Mouse (Mus musculus): Measurements from ENCODE around the gene March6. TPM values are rescaled to one million over a fixed set of nuclear protein-coding genes. Genes with fewer than 3 reads are reported as not detected.

Gene March6
- polyA plus RNA-seq, 1 experiment from 2014 or later = 28.2 TPM

DNA sequence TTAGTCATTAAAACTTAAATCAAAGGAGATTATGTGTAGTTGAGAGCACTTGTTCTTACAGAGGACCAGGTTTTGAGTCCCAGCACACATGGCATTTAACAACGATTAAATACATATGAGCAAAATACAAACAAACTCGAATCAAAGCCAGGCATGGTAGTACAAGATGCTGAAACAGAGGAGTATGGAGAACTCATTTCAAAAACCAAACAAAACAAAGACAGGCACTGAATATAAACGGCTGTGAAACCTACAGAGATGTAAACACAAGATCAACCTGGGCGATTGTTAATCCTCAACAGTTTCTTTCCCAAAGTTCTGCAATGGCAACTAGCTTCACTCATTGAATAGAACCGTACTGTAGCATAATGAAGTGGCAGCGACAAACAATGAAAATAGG, 1.8 kb downstream of the March6 start:
- H3K27ac ChIP-seq (ENCODE audit: low read length) = no peak overlapping the region
- no peaks in the 10 kb centered on the region for H3K9me3 ChIP-seq (ENCODE audit: control insufficient read depth, low read length)
- H3K9ac ChIP-seq (ENCODE audit: low read length) = peak overlapping the region; percentile 21; the same call in 1 of the 2 replicates
- peak overlapping the region; percentile 76 for H3K4me3 ChIP-seq (ENCODE audit: low read length)
- H3K27me3 ChIP-seq (ENCODE audit: control insufficient read depth, insufficient read depth, low read depth, low read length) = no peaks in the 10 kb centered on the region
- no peaks in the 10 kb centered on the region for H3K36me3 ChIP-seq (ENCODE audit: control insufficient read depth, insufficient read depth, low read length)
- H3K4me2 ChIP-seq (ENCODE audit: low read depth, low read length) = peak overlapping the region; percentile 66
- 20% methylated on average over 6 of the region's 6 CpGs for WGBS
- no peak for ATAC-seq (ENCODE audit: low read depth)
- H3K4me1 ChIP-seq (replicated peaks; ENCODE audit: control insufficient read depth, insufficient read depth, low read length) = peaks cover 9% of the 10 kb centered on the region; the same call in 1 of the 2 replicates

DNA sequence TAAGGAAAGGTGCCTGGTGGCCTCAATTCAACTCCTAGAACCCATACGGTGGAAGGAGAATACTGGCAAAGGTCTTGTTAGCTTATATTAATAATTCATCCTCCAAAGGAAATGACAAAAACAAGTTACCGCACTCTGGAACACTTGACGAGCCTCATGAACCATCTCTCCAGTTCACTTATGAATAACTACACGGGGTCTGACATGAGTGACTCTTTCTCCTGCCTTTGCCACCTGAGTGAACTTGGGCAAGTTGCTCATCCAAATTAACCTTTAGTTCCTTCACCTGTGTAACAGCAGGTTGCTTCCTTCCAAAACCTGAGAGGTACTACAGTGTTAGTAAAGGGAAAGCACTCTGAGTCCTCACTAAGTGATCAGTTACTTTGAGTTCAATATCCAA, 2.4 kb downstream of the March6 start:
- H3K4me2 ChIP-seq (ENCODE audit: low read depth, low read length) = no peak overlapping the region

DNA sequence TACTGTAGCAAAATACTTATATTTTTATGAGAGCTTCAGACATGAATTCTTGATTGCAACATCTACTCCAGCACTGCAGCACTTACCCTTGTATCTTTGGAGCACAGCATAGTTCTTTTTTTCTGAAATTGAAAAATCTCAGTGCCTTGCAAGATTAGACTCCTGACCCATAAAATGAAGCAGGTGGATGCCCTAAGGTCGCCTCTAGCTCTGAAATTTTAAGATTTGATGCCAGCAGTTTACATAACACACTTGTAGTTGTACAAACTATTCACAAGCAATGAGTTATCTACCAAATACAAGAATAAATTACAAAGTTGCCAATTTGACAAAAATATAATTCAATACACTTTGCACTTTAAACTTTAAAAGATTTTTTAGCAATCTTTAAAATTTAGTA, 4.4 kb downstream of the March6 start:
- no peak overlapping the region for H3K9ac ChIP-seq (ENCODE audit: low read length)
- no peaks in the 10 kb centered on the region for H3K27me3 ChIP-seq (ENCODE audit: control insufficient read depth, insufficient read depth, low read depth, low read length)
- H3K9me3 ChIP-seq (ENCODE audit: control insufficient read depth, low read length) = no peaks in the 10 kb centered on the region
- ATAC-seq (ENCODE audit: low read depth) = no peak
- H3K27ac ChIP-seq (ENCODE audit: low read length) = no peak overlapping the region
- H3K4me2 ChIP-seq (ENCODE audit: low read depth, low read length) = no peak overlapping the region
- peaks cover 7% of the 10 kb centered on the region; the same call in 1 of the 2 replicates for H3K4me1 ChIP-seq (replicated peaks; ENCODE audit: control insufficient read depth, insufficient read depth, low read length)
- WGBS = 86% methylated on average over 1 of the region's 1 CpGs
- H3K4me3 ChIP-seq (ENCODE audit: low read length) = no peak overlapping the region
- no peaks in the 10 kb centered on the region for H3K36me3 ChIP-seq (ENCODE audit: control insufficient read depth, insufficient read depth, low read length)

More for the DNA sequence above, 2.4 kb downstream of the March6 start:
- H3K4me3 ChIP-seq (ENCODE audit: low read length) = no peak overlapping the region
- WGBS = 83% methylated on average over 4 of the region's 4 CpGs
- H3K9ac ChIP-seq (ENCODE audit: low read length) = no peak overlapping the region
- peaks cover 9% of the 10 kb centered on the region; the same call in 1 of the 2 replicates for H3K4me1 ChIP-seq (replicated peaks; ENCODE audit: control insufficient read depth, insufficient read depth, low read length)
- no peaks in the 10 kb centered on the region for H3K36me3 ChIP-seq (ENCODE audit: control insufficient read depth, insufficient read depth, low read length)
- no peaks in the 10 kb centered on the region for H3K9me3 ChIP-seq (ENCODE audit: control insufficient read depth, low read length)
- H3K27ac ChIP-seq (ENCODE audit: low read length) = no peak overlapping the region
- no peaks in the 10 kb centered on the region for H3K27me3 ChIP-seq (ENCODE audit: control insufficient read depth, insufficient read depth, low read depth, low read length)
- no peak for ATAC-seq (ENCODE audit: low read depth)

DNA sequence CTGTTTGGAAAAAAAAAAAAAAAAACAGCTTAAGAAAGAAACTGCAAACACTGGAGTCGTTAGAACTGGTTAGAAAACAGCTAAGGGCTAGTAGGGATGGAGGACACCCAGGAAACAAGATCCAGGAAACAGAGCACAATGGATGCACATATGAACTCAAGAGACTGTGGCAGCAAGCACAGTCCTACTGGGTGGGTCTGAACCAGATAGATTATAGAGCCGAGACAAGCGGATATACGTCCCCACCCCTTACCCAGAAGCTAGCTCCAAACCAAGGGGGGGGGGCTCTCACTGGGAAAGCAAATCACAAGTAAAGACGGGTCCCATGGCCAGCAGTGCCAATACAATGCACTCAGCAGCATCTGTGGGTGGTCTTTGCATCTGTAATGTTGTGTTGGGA, 11.9 kb downstream of the March6 start:
- no peak overlapping the region for H3K4me3 ChIP-seq (ENCODE audit: low read length)
- H3K9ac ChIP-seq (ENCODE audit: low read length) = no peak overlapping the region
- no peaks in the 10 kb centered on the region for H3K9me3 ChIP-seq (ENCODE audit: control insufficient read depth, low read length)
- no peak overlapping the region for H3K27ac ChIP-seq (ENCODE audit: low read length)
- H3K4me2 ChIP-seq (ENCODE audit: low read depth, low read length) = no peak overlapping the region
- H3K27me3 ChIP-seq (ENCODE audit: control insufficient read depth, insufficient read depth, low read depth, low read length) = no peaks in the 10 kb centered on the region
- H3K4me1 ChIP-seq (replicated peaks; ENCODE audit: control insufficient read depth, insufficient read depth, low read length) = no peaks in the 10 kb centered on the region
- H3K36me3 ChIP-seq (ENCODE audit: control insufficient read depth, insufficient read depth, low read length) = no peaks in the 10 kb centered on the region
- ATAC-seq (ENCODE audit: low read depth) = no peak
- 70% methylated on average over 5 of the region's 5 CpGs for WGBS

DNA sequence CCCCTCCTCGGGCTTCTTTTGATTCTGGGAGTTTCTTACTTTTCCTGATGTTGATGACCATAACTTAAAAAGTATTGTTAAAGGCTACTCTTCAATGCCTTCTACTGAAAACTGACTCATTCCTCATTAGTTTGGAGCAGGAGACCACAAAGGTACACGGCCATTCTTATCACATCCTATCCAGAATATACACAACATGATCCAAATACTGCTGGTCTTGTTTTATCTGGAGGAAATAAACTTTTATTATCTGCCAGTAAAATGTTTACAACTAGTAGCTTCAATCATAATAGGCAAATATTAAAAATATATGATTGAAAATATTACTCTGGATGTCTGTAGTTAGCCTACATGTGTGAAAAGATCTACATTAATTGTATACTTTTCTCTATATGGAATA, 12.5 kb downstream of the March6 start:
- no peak for ATAC-seq (ENCODE audit: low read depth)
- Histone ChIP-seq H3K9ac (ENCODE audit: low read length) (no peak overlapping the region), H3K4me3 (ENCODE audit: low read length) (no peak overlapping the region), H3K4me1 (replicated peaks; ENCODE audit: control insufficient read depth, insufficient read depth, low read length) (no peaks in the 10 kb centered on the region), H3K27me3 (ENCODE audit: control insufficient read depth, insufficient read depth, low read depth, low read length) (no peaks in the 10 kb centered on the region), H3K36me3 (ENCODE audit: control insufficient read depth, insufficient read depth, low read length) (no peaks in the 10 kb centered on the region), H3K4me2 (ENCODE audit: low read depth, low read length) (no peak overlapping the region), H3K9me3 (ENCODE audit: control insufficient read depth, low read length) (no peaks in the 10 kb centered on the region), H3K27ac (ENCODE audit: low read length) (no peak overlapping the region)
- WGBS = 66% methylated on average over 2 of the region's 2 CpGs

DNA sequence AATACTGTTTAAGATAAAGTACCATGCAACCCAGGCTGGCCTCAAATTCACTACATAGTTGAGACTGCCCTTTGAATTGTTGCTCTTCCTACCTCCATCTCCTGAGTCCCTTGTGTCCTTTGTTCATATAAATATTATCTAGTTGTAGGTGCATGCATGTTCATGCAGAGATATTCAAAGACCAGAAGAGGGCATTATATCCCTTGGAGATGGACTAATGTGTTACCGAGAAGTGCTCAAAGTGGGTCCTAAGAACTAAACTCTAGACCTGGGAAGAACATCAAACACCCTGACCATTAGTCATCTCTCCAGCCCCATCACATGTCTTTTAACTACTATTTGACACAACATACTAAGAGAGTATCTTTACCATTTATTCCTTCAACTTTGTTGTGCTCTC, 13.7 kb downstream of the March6 start:
- no peaks in the 10 kb centered on the region for H3K27me3 ChIP-seq (ENCODE audit: control insufficient read depth, insufficient read depth, low read depth, low read length)
- no peak for ATAC-seq (ENCODE audit: low read depth)

DNA sequence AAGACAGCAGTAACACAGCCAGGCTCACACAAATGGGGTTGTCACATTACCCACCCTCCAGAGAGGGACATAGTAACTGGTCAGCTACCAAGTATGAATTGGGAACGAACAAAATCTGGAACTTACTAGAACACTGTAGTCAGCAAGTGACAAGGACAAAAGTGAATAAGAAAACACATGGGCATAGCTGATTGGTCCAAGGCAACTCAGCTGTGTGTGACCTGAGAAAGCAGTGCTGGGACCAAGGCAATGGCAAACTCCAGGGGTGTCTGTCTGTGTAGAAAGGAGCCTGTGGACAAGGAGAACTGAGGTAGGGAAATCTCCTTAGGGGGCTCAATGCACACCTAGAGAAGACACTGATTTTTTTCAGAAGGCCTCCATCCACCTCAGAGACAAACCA, 19.1 kb downstream of the March6 start:
- no peaks in the 10 kb centered on the region for H3K27me3 ChIP-seq (ENCODE audit: control insufficient read depth, insufficient read depth, low read depth, low read length)
- 85% methylated on average over 1 of the region's 1 CpGs for WGBS
- no peak overlapping the region for H3K27ac ChIP-seq (ENCODE audit: low read length)
- no peaks in the 10 kb centered on the region; the same call in 1 of the 2 replicates for H3K4me1 ChIP-seq (replicated peaks; ENCODE audit: control insufficient read depth, insufficient read depth, low read length)
- H3K36me3 ChIP-seq (ENCODE audit: control insufficient read depth, insufficient read depth, low read length) = no peaks in the 10 kb centered on the region
- ATAC-seq (ENCODE audit: low read depth) = no peak
- no peak overlapping the region for H3K4me2 ChIP-seq (ENCODE audit: low read depth, low read length)
- H3K9me3 ChIP-seq (ENCODE audit: control insufficient read depth, low read length) = no peaks in the 10 kb centered on the region
- H3K9ac ChIP-seq (ENCODE audit: low read length) = no peak overlapping the region
- H3K4me3 ChIP-seq (ENCODE audit: low read length) = no peak overlapping the region

More for the DNA sequence above, 13.7 kb downstream of the March6 start:
- Histone ChIP-seq H3K9me3 (ENCODE audit: control insufficient read depth, low read length) (no peaks in the 10 kb centered on the region), H3K9ac (ENCODE audit: low read length) (no peak overlapping the region), H3K27ac (ENCODE audit: low read length) (no peak overlapping the region), H3K36me3 (ENCODE audit: control insufficient read depth, insufficient read depth, low read length) (no peaks in the 10 kb centered on the region), H3K4me2 (ENCODE audit: low read depth, low read length) (no peak overlapping the region), H3K4me3 (ENCODE audit: low read length) (no peak overlapping the region), H3K4me1 (replicated peaks; ENCODE audit: control insufficient read depth, insufficient read depth, low read length) (no peaks in the 10 kb centered on the region)
- 88% methylated on average over 1 of the region's 1 CpGs for WGBS

DNA sequence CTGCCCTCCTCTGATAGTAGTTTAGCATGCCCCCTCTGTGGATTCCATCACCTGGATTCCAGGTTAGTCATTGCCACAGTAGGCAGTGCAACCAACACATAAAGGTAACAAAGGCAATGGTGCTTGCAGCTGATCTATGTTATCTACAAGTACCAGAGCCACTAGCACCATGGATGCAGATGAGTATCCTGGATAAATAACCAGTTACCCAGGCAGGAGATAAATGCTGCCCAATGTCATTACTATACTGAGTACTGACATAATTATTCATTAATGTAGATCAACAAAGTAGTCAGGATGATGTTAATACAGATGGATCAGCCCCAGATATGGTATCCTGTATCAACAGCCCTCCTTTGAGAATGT, 19.5 kb downstream of the March6 start:
- Histone ChIP-seq H3K4me3 (ENCODE audit: low read length) (no peak overlapping the region), H3K27me3 (ENCODE audit: control insufficient read depth, insufficient read depth, low read depth, low read length) (no peaks in the 10 kb centered on the region), H3K4me2 (ENCODE audit: low read depth, low read length) (no peak overlapping the region), H3K4me1 (replicated peaks; ENCODE audit: control insufficient read depth, insufficient read depth, low read length) (no peaks in the 10 kb centered on the region; the same call in 1 of the 2 replicates), H3K36me3 (ENCODE audit: control insufficient read depth, insufficient read depth, low read length) (no peaks in the 10 kb centered on the region), H3K27ac (ENCODE audit: low read length) (no peak overlapping the region), H3K9me3 (ENCODE audit: control insufficient read depth, low read length) (no peaks in the 10 kb centered on the region), H3K9ac (ENCODE audit: low read length) (no peak overlapping the region)
- ATAC-seq (ENCODE audit: low read depth) = no peak

DNA sequence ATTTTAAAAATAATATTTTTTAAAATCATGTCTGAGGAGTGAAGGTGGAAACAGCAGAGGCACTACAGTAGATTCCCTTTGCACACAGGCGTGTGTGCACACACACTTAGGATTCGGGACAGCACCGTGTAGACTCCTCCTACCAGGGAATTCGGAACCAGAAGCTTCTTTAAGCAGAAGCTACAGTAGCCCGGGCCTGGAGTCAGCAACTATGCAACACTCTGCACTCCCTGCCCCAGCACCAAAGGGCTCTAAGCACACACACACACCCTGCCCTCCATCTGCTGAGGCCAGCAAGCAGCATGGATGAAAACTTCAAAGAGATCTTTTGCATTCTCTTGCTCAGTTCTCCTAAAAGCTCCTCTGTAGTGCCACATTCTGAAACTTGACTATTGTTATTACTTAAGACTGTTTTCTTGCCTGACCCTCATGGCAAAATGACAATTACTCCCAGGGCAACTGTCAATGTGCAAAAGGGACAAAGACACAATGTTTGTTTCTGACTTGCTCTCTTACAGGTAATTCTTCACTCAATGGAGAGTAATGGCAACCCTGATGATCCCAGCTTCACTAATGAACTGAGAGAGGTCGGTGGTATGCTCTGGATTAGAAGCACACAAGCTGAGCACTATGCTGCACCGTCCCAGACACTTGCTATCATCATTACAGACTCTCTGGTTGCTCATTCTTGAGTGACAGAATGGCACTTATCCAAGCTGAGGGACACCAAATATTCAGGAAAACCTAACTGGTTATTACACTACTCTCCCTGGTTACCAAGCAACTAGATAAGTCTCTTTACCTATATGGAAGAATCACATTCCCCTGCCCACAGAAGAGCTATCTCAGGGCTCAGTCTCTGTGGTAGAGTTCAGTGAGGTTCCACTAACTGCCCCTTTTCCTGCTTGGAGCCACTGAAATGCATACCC, 20.1 kb downstream of the March6 start:
- no peaks in the 10 kb centered on the region; the same call in 1 of the 2 replicates for H3K4me1 ChIP-seq (replicated peaks; ENCODE audit: control insufficient read depth, insufficient read depth, low read length)
- peaks cover 3% of the 10 kb centered on the region; the same call in 1 of the 2 replicates for H3K36me3 ChIP-seq (ENCODE audit: control insufficient read depth, insufficient read depth, low read length)
- ATAC-seq (ENCODE audit: low read depth) = 0 out of 2 replicates have a peak, but pooled peaks have one; percentile 20
- no peak overlapping the region for H3K27ac ChIP-seq (ENCODE audit: low read length)
- WGBS = 54% methylated on average over 7 of the region's 7 CpGs
- no peak overlapping the region for H3K4me2 ChIP-seq (ENCODE audit: low read depth, low read length)
- H3K27me3 ChIP-seq (ENCODE audit: control insufficient read depth, insufficient read depth, low read depth, low read length) = no peaks in the 10 kb centered on the region
- no peak overlapping the region for H3K4me3 ChIP-seq (ENCODE audit: low read length)
- no peaks in the 10 kb centered on the region for H3K9me3 ChIP-seq (ENCODE audit: control insufficient read depth, low read length)
- no peak overlapping the region for H3K9ac ChIP-seq (ENCODE audit: low read length)
